Mouse (Mus musculus) limb, embryonic 15.5 days (tissue): Measurements from ENCODE around the gene Sycn. TPM values are rescaled to one million over a fixed set of nuclear protein-coding genes. Genes with fewer than 3 reads are reported as not detected.

Experiments
- ATAC-seq: fragments of 200-750 bp; cut with Nextera tagmentation; 2 replicates; pipeline ENCODE4 v1.8.0; 2017; ENCODE audit warnings: low read depth, moderate TSS enrichment; ENCODE audit not compliant: insufficient number of reproducible peaks, low FRiP score, low TSS enrichment
- H3K27ac ChIP-seq: fragments of 300-500 bp; sonication (generic); 2 replicates; pipeline ENCODE4 v1.5.1; 2015; ENCODE audit warnings: moderate library complexity, mild to moderate bottlenecking, inconsistent platforms
- H3K27me3 ChIP-seq: fragments of 300-500 bp; sonication (generic); 2 replicates; pipeline ENCODE4 v1.6.1; 2015; ENCODE audit warnings: inconsistent platforms
- H3K36me3 ChIP-seq: fragments of 300-500 bp; sonication (generic); 2 replicates; pipeline ENCODE4 v1.6.1; 2015; ENCODE audit warnings: inconsistent platforms
- H3K4me1 ChIP-seq: fragments of 300-500 bp; sonication (generic); 2 replicates; pipeline ENCODE4 v1.6.1; 2015; ENCODE audit warnings: inconsistent platforms
- H3K4me2 ChIP-seq: fragments of 300-500 bp; sonication (generic); 2 replicates; pipeline ENCODE4 v1.6.1; 2015; ENCODE audit warnings: mild to moderate bottlenecking, inconsistent platforms
- H3K4me3 ChIP-seq: fragments of 300-500 bp; sonication (generic); 2 replicates; pipeline ENCODE4 v1.5.1; 2015; ENCODE audit warnings: mild to moderate bottlenecking, inconsistent platforms
- H3K9ac ChIP-seq: fragments of 300-500 bp; sonication (generic); 2 replicates; pipeline ENCODE4 v1.6.1; 2015; ENCODE audit warnings: inconsistent platforms
- H3K9me3 ChIP-seq: fragments of 300-500 bp; sonication (generic); 2 replicates; pipeline ENCODE4 v1.6.1; 2016; ENCODE audit warnings: inconsistent platforms
- WGBS: fragments of 180-500 bp; shearing (Covaris S2); methylation state at CpG from one replicate; pipeline ENCODE4 v1.1.7; 2015; 5-methylcytosine and 5-hydroxymethylcytosine counted together
- polyA plus RNA-seq: library from polyadenylated mRNA; unstranded; fragments of >200 nt; fragmentation: Nextera tagmentation; extraction: Ambion mirVana; gene quantifications from 2 replicates; pipeline ENCODE4 v1.2.1, GENCODE M21; 2015

Sycn gene
- polyA plus RNA-seq, 1 experiment from 2014 or later: not detected

GRCm38 (mm10) chr7:28561967-28562366 is 21.3 kb downstream of the Sycn start:
- Histone ChIP-seq H3K27ac (no peak overlapping the region), H3K4me3 (no peak overlapping the region), H3K9me3 (no peaks in the 10 kb centered on the region), H3K36me3 (peaks cover 81% of the 10 kb centered on the region), H3K4me2 (no peak overlapping the region), H3K27me3 (no peaks in the 10 kb centered on the region), H3K9ac (no peak overlapping the region), H3K4me1 (peaks cover 18% of the 10 kb centered on the region)
- no peak for ATAC-seq
- 90% methylated on average over 11 of the region's 11 CpGs for WGBS

GRCm38 (mm10) chr7:28562371-28562770 is 21.7 kb downstream of the Sycn start:
- no peak overlapping the region for H3K4me3 ChIP-seq
- peaks cover 85% of the 10 kb centered on the region for H3K36me3 ChIP-seq
- no peak overlapping the region for H3K27ac ChIP-seq
- ATAC-seq: no peak
- no peaks in the 10 kb centered on the region for H3K27me3 ChIP-seq
- no peak overlapping the region for H3K9ac ChIP-seq
- WGBS: 91% methylated on average over 13 of the region's 13 CpGs
- H3K4me1 ChIP-seq: peaks cover 16% of the 10 kb centered on the region
- H3K9me3 ChIP-seq: no peaks in the 10 kb centered on the region
- no peak overlapping the region for H3K4me2 ChIP-seq

GRCm38 (mm10) chr7:28562951-28563350 is 22.3 kb downstream of the Sycn start:
- peaks cover 16% of the 10 kb centered on the region for H3K4me1 ChIP-seq
- no peaks in the 10 kb centered on the region for H3K9me3 ChIP-seq
- peaks cover 91% of the 10 kb centered on the region for H3K36me3 ChIP-seq
- H3K9ac ChIP-seq: no peak overlapping the region
- H3K4me3 ChIP-seq: no peak overlapping the region
- no peak for ATAC-seq
- WGBS: 92% methylated on average over 13 of the region's 13 CpGs
- no peak overlapping the region for H3K4me2 ChIP-seq
- H3K27me3 ChIP-seq: no peaks in the 10 kb centered on the region
- H3K27ac ChIP-seq: no peak overlapping the region

GRCm38 (mm10) chr7:28565407-28565806 is 24.7 kb downstream of the Sycn start:
- no peaks in the 10 kb centered on the region for H3K9me3 ChIP-seq
- ATAC-seq: no peak
- peaks cover 11% of the 10 kb centered on the region for H3K4me1 ChIP-seq
- no peak overlapping the region for H3K4me3 ChIP-seq
- H3K36me3 ChIP-seq: peaks cover 76% of the 10 kb centered on the region
- no peak overlapping the region for H3K27ac ChIP-seq
- no peaks in the 10 kb centered on the region for H3K27me3 ChIP-seq
- no peak overlapping the region for H3K9ac ChIP-seq
- 66% methylated on average over 5 of the region's 5 CpGs for WGBS
- H3K4me2 ChIP-seq: no peak overlapping the region

GRCm38 (mm10) chr7:28567539-28567938 is 26.9 kb downstream of the Sycn start:
- peaks cover 59% of the 10 kb centered on the region for H3K36me3 ChIP-seq
- WGBS: 90% methylated on average over 4 of the region's 4 CpGs

GRCm38 (mm10) chr7:28568253-28568652 is 27.6 kb downstream of the Sycn start:
- H3K27me3 ChIP-seq: no peaks in the 10 kb centered on the region
- no peak overlapping the region for H3K27ac ChIP-seq
- H3K4me1 ChIP-seq: peaks cover 35% of the 10 kb centered on the region
- peaks cover 52% of the 10 kb centered on the region for H3K36me3 ChIP-seq
- no peak overlapping the region for H3K4me3 ChIP-seq
- no peak for ATAC-seq
- H3K4me2 ChIP-seq: no peak overlapping the region
- H3K9me3 ChIP-seq: no peaks in the 10 kb centered on the region
- H3K9ac ChIP-seq: no peak overlapping the region

More at GRCm38 (mm10) chr7:28567539-28567938, 26.9 kb downstream of the Sycn start:
- no peak overlapping the region for H3K27ac ChIP-seq
- peaks cover 32% of the 10 kb centered on the region for H3K4me1 ChIP-seq
- H3K9me3 ChIP-seq: no peaks in the 10 kb centered on the region
- H3K4me2 ChIP-seq: no peak overlapping the region
- no peak overlapping the region for H3K9ac ChIP-seq
- ATAC-seq: no peak
- H3K27me3 ChIP-seq: no peaks in the 10 kb centered on the region
- H3K4me3 ChIP-seq: no peak overlapping the region

GRCm38 (mm10) chr7:28570291-28570981 is 29.8 kb downstream of the Sycn start:
- Histone ChIP-seq H3K9ac (no peak overlapping the region), H3K4me3 (no peak overlapping the region), H3K4me1 (peaks cover 39% of the 10 kb centered on the region), H3K9me3 (no peaks in the 10 kb centered on the region), H3K36me3 (peaks cover 30% of the 10 kb centered on the region), H3K27ac (peak overlapping the region; percentile 39), H3K4me2 (peak overlapping the region; percentile 5), H3K27me3 (no peaks in the 10 kb centered on the region)
- ATAC-seq: no peak
- WGBS: 46% methylated on average over 12 of the region's 12 CpGs

GRCm38 (mm10) chr7:28570982-28571682 is 30.4 kb downstream of the Sycn start:
- Histone ChIP-seq H3K4me2 (no peak overlapping the region; the same call in 1 of the 2 replicates), H3K27me3 (no peaks in the 10 kb centered on the region), H3K27ac (peak overlapping the region; percentile 39), H3K9ac (no peak overlapping the region), H3K9me3 (no peaks in the 10 kb centered on the region), H3K36me3 (peaks cover 23% of the 10 kb centered on the region), H3K4me3 (no peak overlapping the region), H3K4me1 (peaks cover 45% of the 10 kb centered on the region)
- 31% methylated on average over 5 of the region's 5 CpGs for WGBS
- no peak for ATAC-seq

GRCm38 (mm10) chr7:28572689-28573088 is 32.0 kb downstream of the Sycn start:
- peaks cover 7% of the 10 kb centered on the region for H3K36me3 ChIP-seq
- peaks cover 61% of the 10 kb centered on the region for H3K4me1 ChIP-seq
- no peak overlapping the region for H3K27ac ChIP-seq
- H3K27me3 ChIP-seq: no peaks in the 10 kb centered on the region
- ATAC-seq: no peak
- WGBS: 79% methylated on average over 5 of the region's 5 CpGs
- H3K9ac ChIP-seq: no peak overlapping the region
- H3K4me3 ChIP-seq: no peak overlapping the region
- H3K4me2 ChIP-seq: no peak overlapping the region
- H3K9me3 ChIP-seq: no peaks in the 10 kb centered on the region

- H3K4me2 ChIP-seq: no peak overlapping the region
- 0 out of 2 replicates have a peak, but pooled peaks cover 2% of the 10 kb centered on the region for H3K36me3 ChIP-seq
- H3K9ac ChIP-seq: no peak overlapping the region
- no peak overlapping the region for H3K4me3 ChIP-seq
- H3K27me3 ChIP-seq: no peaks in the 10 kb centered on the region
- no peak overlapping the region for H3K27ac ChIP-seq
- 93% methylated on average over 3 of the region's 3 CpGs for WGBS
- H3K9me3 ChIP-seq: no peaks in the 10 kb centered on the region
- peaks cover 62% of the 10 kb centered on the region for H3K4me1 ChIP-seq
- no peak for ATAC-seq
These were observed 32.6 kb downstream of the Sycn start for GRCm38 (mm10) chr7:28573236-28573635.

- Histone ChIP-seq H3K27me3 (no peaks in the 10 kb centered on the region), H3K36me3 (no peaks in the 10 kb centered on the region), H3K9me3 (no peaks in the 10 kb centered on the region), H3K4me1 (peaks cover 65% of the 10 kb centered on the region), H3K4me2 (no peak overlapping the region), H3K4me3 (no peak overlapping the region), H3K9ac (no peak overlapping the region), H3K27ac (no peak overlapping the region)
- 77% methylated on average over 11 of the region's 11 CpGs for WGBS
- no peak for ATAC-seq
These were observed 34.9 kb downstream of the Sycn start for GRCm38 (mm10) chr7:28575597-28575996.

- Histone ChIP-seq H3K4me1 (peaks cover 57% of the 10 kb centered on the region), H3K27ac (peak overlapping the region; percentile 72), H3K4me3 (no peak overlapping the region), H3K36me3 (no peaks in the 10 kb centered on the region), H3K4me2 (no peak overlapping the region), H3K27me3 (no peaks in the 10 kb centered on the region), H3K9ac (no peak overlapping the region), H3K9me3 (no peaks in the 10 kb centered on the region)
- WGBS: 50% methylated on average over 5 of the region's 5 CpGs
- peak; percentile 73 for ATAC-seq
These were observed 35.7 kb downstream of the Sycn start for GRCm38 (mm10) chr7:28576271-28576914.
